Mouse (Mus musculus) bone marrow macrophage, adult 2 months (primary cell): ENCODE measurements around the gene Foxe3.

Experiments used
- CTCF ChIP-seq: IDR thresholded peaks from 2 replicates; pipeline ENCODE4 v1.5.1; 2012; ENCODE audit warnings: low read depth, mild to moderate bottlenecking, low read length, moderate library complexity
- POLR2A ChIP-seq: IDR thresholded peaks from 2 replicates; pipeline ENCODE4 v1.6.1; 2012; ENCODE audit warnings: mild to moderate bottlenecking, low read depth, low read length, borderline replicate concordance

- TF ChIP-seq CTCF (peak; percentile 84), POLR2A (no peak)
Measured at GRCm38 (mm10) chr4:114909602-114910484, 16.0 kb downstream of the Foxe3 start.
